Mouse (Mus musculus) forelimb bud, embryonic 11.5 days (tissue): ENCODE measurements at regions not wholly inside any gene's neighbourhood (a gene's known extent, or its start where the extent isn't known, plus 50 kb on each side); places are given as distances from the start of the nearest gene placed in this dataset.

ENCODE experiments used
- DNase-seq: peaks from one replicate; pipeline ENCODE4 v3.0.0-alpha.2; 2012; ENCODE audit warnings: low read depth, low spot score

GRCm38 (mm10) chr3:130978986-130979642, 131.2 kb upstream of the Lef1 start:
- no peak for DNase-seq

- DNase-seq: no peak
Observed at GRCm38 (mm10) chr3:130977921-130978700, 132.2 kb upstream of the Lef1 start.

- no peak for DNase-seq
Observed at GRCm38 (mm10) chr3:130976206-130976605, 134.1 kb upstream of the Lef1 start.

GRCm38 (mm10) chr3:130975291-130975690, 135.0 kb upstream of the Lef1 start:
- DNase-seq: no peak

GRCm38 (mm10) chr3:130972126-130972525, 138.1 kb upstream of the Lef1 start:
- DNase-seq: no peak

GRCm38 (mm10) chr3:130965275-130965674, 145.0 kb upstream of the Lef1 start:
- no peak for DNase-seq

- no peak for DNase-seq
Observed at GRCm38 (mm10) chr3:130964088-130964487, 146.2 kb upstream of the Lef1 start.

- peak; percentile 17 for DNase-seq
Observed at GRCm38 (mm10) chr3:130963625-130964024, 146.6 kb upstream of the Lef1 start.

GRCm38 (mm10) chr3:130962701-130963472, 147.4 kb upstream of the Lef1 start:
- DNase-seq: no peak

GRCm38 (mm10) chr3:130962151-130962633, 148.1 kb upstream of the Lef1 start:
- DNase-seq: no peak

GRCm38 (mm10) chr3:130961704-130962103, 148.6 kb upstream of the Lef1 start:
- DNase-seq: no peak

- DNase-seq: no peak
Observed at GRCm38 (mm10) chr3:130955958-130956357, 154.3 kb upstream of the Lef1 start.

- no peak for DNase-seq
Observed at GRCm38 (mm10) chr3:130951381-130951780, 158.9 kb upstream of the Lef1 start.

GRCm38 (mm10) chr3:130950872-130951271, 159.4 kb upstream of the Lef1 start:
- no peak for DNase-seq

- DNase-seq: no peak
Observed at GRCm38 (mm10) chr3:130947880-130948279, 162.4 kb upstream of the Lef1 start.

GRCm38 (mm10) chr3:130947277-130947606, 163.0 kb upstream of the Lef1 start:
- no peak for DNase-seq

- no peak for DNase-seq
Observed at GRCm38 (mm10) chr3:130946576-130947276, 163.5 kb upstream of the Lef1 start.

GRCm38 (mm10) chr3:130945861-130946449, 164.3 kb upstream of the Lef1 start:
- peak; percentile 52 for DNase-seq

GRCm38 (mm10) chr3:130945396-130945795, 164.9 kb upstream of the Lef1 start:
- no peak for DNase-seq

- no peak for DNase-seq
Observed at GRCm38 (mm10) chr3:130944241-130944640, 166.0 kb upstream of the Lef1 start.

- no peak for DNase-seq
Observed at GRCm38 (mm10) chr3:130942947-130943630, 167.2 kb upstream of the Lef1 start.
